Mouse (Mus musculus): ENCODE measurements at regions not wholly inside any gene's neighbourhood (a gene's known extent, or its start where the extent isn't known, plus 50 kb on each side); places are given as distances from the start of the nearest gene placed in this dataset.

DNA sequence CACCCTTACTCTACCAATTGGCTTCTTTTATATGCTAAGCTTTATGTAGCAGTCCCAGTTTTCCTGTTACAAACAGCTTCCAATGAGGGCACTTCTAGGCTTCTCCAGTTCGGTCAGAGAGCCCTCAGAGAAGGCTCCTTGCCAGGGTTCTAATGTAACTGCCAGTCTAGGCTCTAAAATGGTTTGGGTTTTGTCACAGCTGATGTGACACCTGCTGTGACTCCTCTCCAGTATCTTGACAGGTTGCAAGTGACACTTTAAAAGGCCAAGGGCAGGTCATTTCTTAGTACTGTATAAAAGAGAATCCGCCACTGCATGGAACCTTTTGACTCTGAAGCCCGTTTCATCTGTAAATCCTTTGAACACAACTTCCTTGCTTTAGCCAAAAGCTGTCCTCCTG, 54.0 kb upstream of the Nedd9 start:
- DNase-seq = no peak

DNA sequence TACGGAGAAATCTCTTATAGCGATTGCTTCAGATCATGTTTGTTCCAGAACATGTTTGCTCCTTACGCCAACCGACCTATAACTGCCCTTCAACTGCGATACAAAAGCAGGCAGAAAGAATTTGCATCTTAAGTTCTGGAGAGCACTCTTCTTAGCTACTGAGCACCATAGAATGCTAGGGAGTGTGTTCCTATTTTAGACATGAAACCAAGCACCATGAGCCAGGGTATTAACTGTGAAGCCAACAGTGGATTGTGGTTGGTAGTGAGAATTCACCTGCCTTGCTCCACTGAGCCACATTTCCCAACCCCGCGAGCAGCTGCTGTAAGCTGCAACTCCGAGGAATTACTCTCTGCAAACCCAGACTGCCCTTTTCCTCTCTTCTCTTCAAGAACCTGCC, 58.9 kb upstream of the Nedd9 start:
- no peak for DNase-seq

DNA sequence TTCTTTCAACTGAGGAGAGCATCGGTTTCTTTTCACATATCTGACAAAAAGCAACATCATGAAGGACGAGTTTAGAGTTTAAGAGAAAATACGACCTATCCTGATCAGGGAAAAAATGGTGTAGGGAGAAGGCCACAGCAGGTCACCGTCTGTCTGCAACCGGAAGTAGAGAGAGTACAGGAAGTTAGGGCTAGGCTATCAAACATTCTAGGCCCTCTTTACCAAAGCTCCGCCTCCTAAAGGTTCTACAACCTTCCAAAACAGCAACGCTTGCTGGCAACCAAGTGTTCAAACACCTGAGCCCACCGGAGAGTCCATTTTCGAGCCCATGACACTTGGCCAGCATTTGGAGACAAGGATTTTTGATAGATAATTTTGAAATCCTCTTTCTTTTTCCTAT, 59.2 kb upstream of the Tmem170b start:
- no peak for DNase-seq

DNA sequence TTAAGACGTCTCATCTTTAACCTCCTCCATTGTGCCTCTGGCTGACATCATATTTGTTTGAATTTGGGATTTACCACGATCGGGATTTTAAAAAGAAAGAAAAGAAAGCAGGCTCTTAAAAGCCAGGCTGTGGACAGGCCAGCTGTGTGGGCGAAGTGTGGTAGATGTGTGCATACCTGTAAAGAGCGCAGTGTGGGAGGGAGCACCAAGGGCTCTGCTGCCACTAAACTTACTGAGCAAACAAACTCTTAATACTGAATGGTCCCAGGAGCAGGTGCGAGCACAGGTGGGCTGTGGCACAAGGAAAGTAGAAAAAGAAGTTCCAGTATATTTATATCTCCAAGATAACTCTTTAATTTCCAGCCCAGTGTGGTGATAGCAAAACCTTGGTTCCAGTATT, 56.4 kb upstream of the Tmem170b start:
- DNase-seq = no peak

DNA sequence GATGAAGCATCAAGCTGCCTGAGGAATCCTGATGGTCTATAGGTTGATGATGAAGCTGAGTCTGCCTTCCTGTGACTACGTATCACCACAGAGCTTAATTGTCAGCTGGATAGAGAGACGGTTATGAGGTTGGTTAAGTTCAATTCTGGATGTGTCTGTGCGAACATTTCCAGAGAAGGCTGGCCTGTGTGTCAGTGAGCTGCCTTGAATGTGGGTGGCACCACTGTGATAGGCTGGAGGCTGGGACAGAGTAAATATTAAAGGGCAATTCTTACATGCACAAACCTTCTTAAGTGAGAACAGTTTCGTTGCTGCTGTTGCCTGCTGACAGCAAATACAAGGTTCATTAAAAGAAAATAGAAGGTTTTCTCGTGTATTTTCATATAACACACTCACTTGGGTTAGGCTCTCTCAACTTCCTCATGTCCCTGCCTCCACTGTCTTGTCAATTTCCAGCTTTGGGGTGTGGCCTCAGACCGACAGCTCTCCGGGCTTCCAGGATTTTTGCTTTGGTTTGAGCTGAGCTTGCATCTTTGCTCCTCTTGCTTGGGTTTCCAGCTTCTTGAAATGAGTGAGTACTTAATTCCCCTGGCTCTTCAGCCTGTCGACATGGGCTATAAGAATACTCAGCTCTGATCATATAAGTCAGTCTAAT, 55.3 kb upstream of the Tmem170b start:
- peak; percentile 93 for DNase-seq

DNA sequence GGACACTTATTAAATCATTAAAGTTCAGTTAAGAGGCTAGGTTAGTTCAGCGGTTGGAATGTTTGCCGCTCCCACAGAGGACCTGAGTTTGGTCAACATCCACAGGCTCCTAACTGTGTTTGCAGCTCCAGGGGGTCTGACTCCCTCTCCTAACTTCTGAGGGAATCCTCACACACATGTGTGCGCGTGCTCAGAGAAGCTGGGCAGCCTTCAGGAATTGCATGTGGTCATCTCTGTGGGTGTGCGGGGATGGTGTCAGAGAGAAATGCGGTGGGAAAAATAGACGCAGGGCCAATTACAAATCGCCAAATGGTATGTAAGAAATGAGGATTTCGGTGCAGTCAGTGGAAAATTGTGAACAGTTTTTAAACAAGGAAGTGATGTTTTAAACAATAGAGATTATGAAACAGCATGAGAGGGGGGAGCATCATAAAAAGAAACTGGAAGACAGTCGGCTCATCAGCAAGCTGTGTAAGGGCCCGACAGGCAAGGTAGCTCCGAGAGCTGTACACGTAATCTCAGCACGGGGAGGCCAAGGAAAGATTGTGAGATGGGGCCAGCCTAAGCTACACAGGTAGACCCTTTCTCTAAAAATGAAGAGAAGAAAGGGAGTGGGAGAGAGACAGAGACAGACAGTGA, 53.9 kb upstream of the Tmem170b start:
- DNase-seq = no peak

DNA sequence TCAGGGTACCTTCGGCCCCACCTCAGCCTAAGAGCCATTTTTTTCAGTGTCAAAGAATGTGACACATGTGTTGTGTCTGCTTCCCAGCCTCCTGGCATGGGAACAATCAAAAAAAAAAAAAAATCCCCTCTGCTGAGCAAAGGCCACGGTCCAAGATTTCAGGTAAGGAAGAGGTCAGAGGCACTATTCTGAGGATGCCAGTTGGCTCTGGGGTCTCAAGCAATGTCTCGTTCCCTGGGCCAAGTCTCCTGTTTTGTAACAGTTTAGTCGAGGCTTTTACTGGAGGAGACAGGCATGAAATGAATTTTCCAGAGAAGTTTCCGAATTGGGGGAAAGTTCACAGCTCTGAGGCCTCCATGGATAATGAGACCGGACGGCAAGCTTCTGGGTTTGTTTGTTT, 51.3 kb upstream of the Tmem170b start:
- DNase-seq = peak; percentile 93
